Comparison of ENCODE assay signal across 21 mouse cellular contexts in the genomic region with DNA sequence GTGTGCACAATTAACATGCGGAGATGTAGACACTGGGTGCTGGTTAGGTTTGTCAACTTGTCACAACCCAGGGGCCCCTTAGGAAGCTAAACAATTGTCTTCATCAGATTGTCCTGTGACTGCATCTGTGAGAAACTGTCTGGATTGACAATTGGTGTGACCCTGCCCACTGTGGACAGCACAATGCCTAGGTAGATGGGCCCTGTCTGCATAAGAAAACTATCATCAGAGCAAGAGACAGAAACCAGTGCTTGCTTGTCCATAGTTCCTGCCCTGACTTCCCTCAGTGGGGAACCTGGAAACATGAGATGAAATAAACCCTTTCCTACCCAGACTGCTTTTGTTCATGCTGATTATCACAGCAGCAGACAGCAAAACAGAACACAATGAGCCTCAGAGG.
A peak's percentile ranks its signal among the peaks of the same experiment; 100 is the strongest.
DNase-seq lines count a peak whose midpoint lies in the region; TF ChIP-seq lines count a peak whose summit lies in the region.
"Had no signal": no experiment of that assay in that cellular context is flagged by ENCODE, and none has a peak within 500 bp of the region (broad histone marks: within the 10 kb centered on the region; RNA-seq: fewer than 3 reads in every experiment).

No protein-coding gene starts in this region.

- TF ChIP-seq EP300 in ES-Bruce4 (IDR thresholded peaks at IDR 0.05; ENCODE audit: insufficient read depth, low read depth, low read length), result peak; percentile 92

- H3K27ac ChIP-seq in ES-Bruce4 (ENCODE audit: insufficient read depth, low read length) (peak overlapping the region; percentile 71; the same call in 1 of the 2 replicates), ES-E14 (ENCODE audit: insufficient read depth, low read depth, low read length, poor library complexity, severe bottlenecking) (0 out of 2 replicates have a peak overlapping the region, but pooled peaks have one; percentile 38)
- H3K27ac ChIP-seq: embryonic facial prominence, embryonic 10.5 days; embryonic facial prominence, embryonic 12.5 days; forebrain, embryonic 13.5 days; forebrain, embryonic 15.5 days had no signal

- in situ Hi-C loops in ES-E14 (cut with MboI; ENCODE audit: low sequenced_read_pairs in 2 of 2, unreplicated experiment in 2 of 2), result no loop called here

- no peak for TF ChIP-seq POLR2A in ES-Bruce4 (IDR thresholded peaks at IDR 0.05; ENCODE audit: insufficient read depth, low read length)

- DNase-seq in ES-E14 (ENCODE audit: low read depth, low spot score) (peak; percentile 51), WW6 (ENCODE audit: low read depth, low spot score) (peak; percentile 29), adipocyte (ENCODE audit: low spot score) (no peak)
- DNase-seq in cerebellum, postnatal 14 days, result no peak
- DNase-seq in left cerebral cortex, postnatal 14 days (ENCODE audit: low spot score in 2 of 2), result no peak
- DNase-seq: adrenal gland, adult 2 months; adrenal gland, postnatal 10 days; adrenal gland, postnatal 25 days; B cell, adult 2 months; cerebellum, adult 11 months; cerebellum, adult 18-20 months; cerebellum, adult 8-10 months; cerebellum, adult 9-11 months; cerebellum, postnatal 25 days; forebrain, postnatal 0 days had no signal

- no peak overlapping the region for H3K9ac ChIP-seq in ES-Bruce4 (ENCODE audit: low read depth, poor library complexity, severe bottlenecking)
- no peak overlapping the region for H3K9ac ChIP-seq in ES-E14 (ENCODE audit: insufficient read depth, low read depth, low read length, poor library complexity, severe bottlenecking)
- H3K9ac ChIP-seq: embryonic facial prominence, embryonic 12.5 days; forebrain, embryonic 13.5 days; forebrain, embryonic 15.5 days; forebrain, postnatal 0 days had no signal

- H3K9me3 ChIP-seq in ES-Bruce4 (replicated peaks; ENCODE audit: control insufficient read depth, insufficient read depth, low read length, poor library complexity, severe bottlenecking) (no peaks in the 10 kb centered on the region), ES-E14 (ENCODE audit: control insufficient read depth, insufficient read depth, low read depth, low read length) (no peaks in the 10 kb centered on the region)
- H3K9me3 ChIP-seq: embryonic facial prominence, embryonic 10.5 days; embryonic facial prominence, embryonic 12.5 days; forebrain, embryonic 13.5 days; forebrain, embryonic 15.5 days had no signal

- H3K27me3 ChIP-seq in ES-Bruce4 (ENCODE audit: control insufficient read depth, insufficient read depth, low read length, poor library complexity, severe bottlenecking), result no peaks in the 10 kb centered on the region
- H3K27me3 ChIP-seq: CH12.LX; embryonic facial prominence, embryonic 12.5 days; forebrain, embryonic 13.5 days; forebrain, embryonic 15.5 days had no signal

- intact Hi-C loops in left cerebral cortex, postnatal 14 days (cut with DNase I), result no loop called here

- no peak overlapping the region for H3K4me3 ChIP-seq in ES-Bruce4 (ENCODE audit: low read depth, low read length)
- no peak overlapping the region for H3K4me3 ChIP-seq in ES-E14 (ENCODE audit: insufficient read depth in 1 of 2, low read depth in 1 of 2, low read length in 2 of 2, poor library complexity in 1 of 2, severe bottlenecking in 1 of 2)
- H3K4me3 ChIP-seq: embryonic facial prominence, embryonic 10.5 days; embryonic facial prominence, embryonic 12.5 days; forebrain, embryonic 13.5 days; forebrain, embryonic 15.5 days had no signal

- no peak for TF ChIP-seq CTCF in ES-Bruce4 (IDR thresholded peaks at IDR 0.05; ENCODE audit: low read depth, low read length)

- no peaks in the 10 kb centered on the region for H3K36me3 ChIP-seq in ES-Bruce4 (ENCODE audit: control insufficient read depth, insufficient read depth, low read length, poor library complexity, severe bottlenecking)
- H3K36me3 ChIP-seq in ES-E14 (ENCODE audit: control insufficient read depth, insufficient read depth, low read length, poor library complexity, severe bottlenecking), result no peaks in the 10 kb centered on the region
- H3K36me3 ChIP-seq: embryonic facial prominence, embryonic 10.5 days; embryonic facial prominence, embryonic 12.5 days; forebrain, embryonic 15.5 days had no signal

- H3K4me1 ChIP-seq in ES-Bruce4 (ENCODE audit: control insufficient read depth, insufficient read depth, low read length), result no peaks in the 10 kb centered on the region
- H3K4me1 ChIP-seq in ES-E14 (ENCODE audit: control insufficient read depth in 2 of 2, insufficient read depth in 2 of 2, low read length in 2 of 2, poor library complexity in 1 of 2), result no peaks in the 10 kb centered on the region; a peak in 1 of 4 replicates
- H3K4me1 ChIP-seq: embryonic facial prominence, embryonic 10.5 days; embryonic facial prominence, embryonic 12.5 days; forebrain, embryonic 13.5 days; forebrain, embryonic 15.5 days had no signal

TF ChIP-seq in ES-E14, 5 proteins besides CTCF, POLR2A, EP300 and RAD21:
- TF ChIP-seq ZC3H11A (IDR thresholded peaks at IDR 0.05; ENCODE audit: borderline replicate concordance, low read depth, low read length) (no peak), MAFK (IDR thresholded peaks at IDR 0.05; ENCODE audit: insufficient read depth, low read depth, low read length) (no peak), HCFC1 (IDR thresholded peaks at IDR 0.05; ENCODE audit: borderline replicate concordance, insufficient read depth, low read length) (no peak), ZNF384 (IDR thresholded peaks at IDR 0.05; ENCODE audit: low read depth, low read length) (no peak), CHD2 (IDR thresholded peaks at IDR 0.05; ENCODE audit: low read depth, low read length) (no peak)

Comparison
In these comparisons a context has a peak if more than half of its experiments do, and no peak if none do; other contexts are left out.
1. DNase-seq: peak in ES-E14 (single experiment) and WW6 (single experiment); none in cerebellum, postnatal 14 days (0 of 2), adipocyte (single experiment) and left cerebral cortex, postnatal 14 days (0 of 2).